Mouse (Mus musculus) urinary bladder, postnatal 10 days (tissue): Measurements from ENCODE around the gene Ubxn10.

Experiments
- DNase-seq: peaks from one replicate; pipeline ENCODE4 v3.0.0; 2022; ENCODE audit warnings: low spot score

Gene Ubxn10

GRCm38 (mm10) chr4:138737031-138737430, at the start of gene Ubxn10:
Gene Ubxn10, minus strand, starts transcription at chr4:138737167.
- no peak for DNase-seq

GRCm38 (mm10) chr4:138786141-138786540, 49.2 kb upstream of the Ubxn10 start:
- no peak for DNase-seq

DNA sequence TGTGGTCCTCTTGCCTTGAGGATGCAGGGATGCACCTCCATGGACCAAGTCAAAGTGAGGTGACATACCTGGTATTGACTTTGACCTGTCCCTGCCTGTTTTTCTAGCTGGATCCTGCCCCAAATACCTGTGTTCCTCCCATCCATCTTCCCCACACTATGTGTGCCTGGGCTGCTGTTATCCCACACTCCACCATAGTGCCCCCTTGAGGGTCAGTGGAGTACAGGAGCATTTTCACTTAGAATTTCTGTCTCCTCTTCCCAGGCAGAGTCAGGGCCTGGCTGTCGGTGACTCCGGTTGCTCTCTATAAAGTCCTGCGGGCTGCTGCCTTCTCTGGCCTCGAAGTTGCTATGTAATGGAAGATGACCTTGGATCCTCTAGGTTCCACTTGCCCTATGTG, 48.8 kb upstream of the Ubxn10 start:
- DNase-seq = no peak

- DNase-seq = no peak
These were observed 45.1 kb upstream of the Ubxn10 start for GRCm38 (mm10) chr4:138782098-138782497.

DNA sequence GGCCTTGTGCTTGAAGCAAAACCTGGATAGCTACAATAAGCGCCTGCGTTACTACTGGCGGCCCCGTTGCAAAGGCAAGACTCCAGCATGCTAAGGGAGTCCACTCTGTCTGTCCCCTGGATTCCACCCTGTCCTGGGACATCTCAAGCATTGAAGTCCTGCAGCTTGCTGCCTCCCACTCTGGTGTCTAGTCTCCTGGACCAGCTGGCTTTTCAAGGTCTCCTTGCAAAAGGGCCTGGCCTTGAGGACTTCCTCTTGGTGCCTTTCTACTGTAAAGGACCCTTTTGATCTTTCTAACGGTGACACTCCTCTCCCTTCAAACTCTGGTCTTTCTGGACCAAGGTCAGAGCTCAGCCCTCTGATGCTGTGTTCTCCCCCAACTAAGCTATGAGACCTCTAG, 43.3 kb upstream of the Ubxn10 start:
- no peak for DNase-seq

DNA sequence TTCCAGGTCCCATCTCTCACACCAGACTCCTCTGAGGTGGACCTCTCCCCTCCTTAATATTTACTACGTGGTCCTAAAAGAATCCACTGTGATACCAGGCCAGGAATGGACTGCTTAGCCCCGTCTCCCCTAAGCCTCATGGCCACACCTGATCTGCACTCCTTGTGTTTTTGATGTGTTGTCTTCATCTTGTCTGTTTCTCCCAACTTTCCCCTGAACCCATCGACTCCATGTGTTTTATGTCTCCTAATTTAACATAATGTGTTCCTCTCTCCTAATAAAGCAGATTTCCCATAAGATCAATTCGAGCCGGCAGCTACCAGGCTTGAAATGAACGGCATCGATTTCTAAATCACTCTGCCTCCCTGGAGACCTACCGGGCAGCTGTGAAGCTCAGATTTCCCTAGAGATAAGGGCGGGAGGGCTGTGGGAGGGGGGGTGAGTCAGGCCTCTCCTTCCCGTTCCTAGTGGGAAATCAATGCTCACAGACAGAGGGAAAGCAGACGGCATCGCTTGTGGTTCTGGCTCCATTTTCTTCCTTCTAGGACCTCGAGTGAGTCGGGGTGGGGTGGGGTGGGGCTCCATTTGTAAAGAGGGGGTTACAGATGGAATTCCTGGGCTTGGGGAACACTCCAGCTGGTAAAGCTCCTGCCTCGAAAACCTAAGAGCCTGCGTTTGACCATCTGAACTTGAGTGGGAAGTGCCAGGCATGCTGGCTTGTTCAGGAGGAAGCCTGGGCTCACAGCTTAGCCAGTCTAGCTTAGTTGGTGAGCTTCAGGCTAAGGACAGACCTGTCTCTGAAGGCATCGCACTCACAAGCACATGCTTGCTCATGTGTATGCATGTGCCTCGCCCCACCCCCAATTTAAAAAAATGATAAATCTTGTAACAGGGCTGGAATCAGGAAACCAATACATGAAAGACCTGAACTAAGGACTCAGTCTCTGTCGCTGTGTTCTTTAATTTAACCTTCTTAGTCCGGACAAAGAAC, 40.7 kb upstream of the Ubxn10 start:
- DNase-seq = no peak

- no peak for DNase-seq
These were observed 38.5 kb upstream of the Ubxn10 start, which contains the start of gene Pla2g2d for GRCm38 (mm10) chr4:138775435-138775834. Gene Pla2g2d, plus strand, starts transcription at chr4:138775735.

DNA sequence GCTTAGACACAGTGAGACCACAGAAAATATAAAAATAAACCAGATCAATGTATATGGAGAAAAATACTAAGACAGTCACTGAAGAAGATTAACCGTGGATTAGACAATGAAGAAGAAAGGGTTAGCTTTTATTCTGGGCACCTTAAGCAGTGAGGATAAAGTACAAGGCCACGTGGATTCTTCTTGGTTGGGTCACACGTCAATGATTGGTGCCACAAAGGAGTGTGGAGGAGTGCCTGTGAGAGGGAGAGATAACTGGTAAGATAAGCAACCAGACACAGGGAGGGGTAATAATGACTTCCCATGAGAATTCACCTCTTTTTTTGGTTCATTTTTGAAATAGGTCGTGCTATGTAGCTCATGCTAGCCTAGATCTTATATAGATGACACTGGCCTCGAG, 35.4 kb upstream of the Ubxn10 start:
- DNase-seq = no peak

- no peak for DNase-seq
These were observed 35.0 kb upstream of the Ubxn10 start for GRCm38 (mm10) chr4:138771970-138772369.

- no peak for DNase-seq
These were observed 25.3 kb upstream of the Ubxn10 start for GRCm38 (mm10) chr4:138762266-138762665.

DNA sequence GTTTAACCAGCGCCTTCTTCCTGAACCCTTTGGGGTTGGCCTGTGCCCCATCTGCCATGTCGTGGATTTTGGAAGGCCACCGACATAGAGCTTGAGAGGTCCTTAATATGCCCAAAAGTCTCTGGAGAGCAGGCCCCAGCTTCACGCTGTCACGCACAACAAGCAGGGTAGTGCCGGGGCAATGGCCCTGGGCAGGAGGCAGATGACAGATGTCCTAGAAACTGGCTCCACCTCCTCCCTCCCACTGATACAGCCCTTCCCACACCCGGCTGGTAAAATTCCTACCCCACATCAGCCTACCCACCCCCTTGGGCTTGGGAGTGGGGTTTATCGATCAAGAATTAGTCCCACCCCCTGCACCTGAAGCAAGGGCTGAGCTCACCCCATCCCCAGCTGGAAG, 20.4 kb upstream of the Ubxn10 start, which contains the start of gene Pla2g2f:
Gene Pla2g2f, minus strand, starts transcription at position 211 of the 400 bp plus-strand sequence.
- no peak for DNase-seq

DNA sequence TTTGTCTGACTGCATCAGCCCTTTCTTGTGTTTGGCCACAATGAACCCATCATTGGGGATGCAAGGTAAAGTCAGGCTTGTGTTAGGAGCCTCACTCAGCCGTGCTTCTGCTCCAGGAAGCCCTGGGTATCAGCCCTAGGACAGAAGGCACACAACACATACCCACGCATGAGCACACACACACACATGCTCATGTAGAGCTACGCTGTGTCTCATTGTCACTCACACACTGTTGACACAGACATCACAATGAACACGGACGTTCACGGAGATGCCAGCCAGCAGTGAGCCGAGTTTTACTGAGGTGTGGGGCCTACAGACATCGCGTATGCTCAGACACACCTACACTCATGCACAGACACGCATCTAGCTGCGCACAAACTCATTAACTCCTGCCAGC, 19.0 kb upstream of the Ubxn10 start:
- no peak for DNase-seq

GRCm38 (mm10) chr4:138755439-138755838, 18.5 kb upstream of the Ubxn10 start:
- no peak for DNase-seq

DNA sequence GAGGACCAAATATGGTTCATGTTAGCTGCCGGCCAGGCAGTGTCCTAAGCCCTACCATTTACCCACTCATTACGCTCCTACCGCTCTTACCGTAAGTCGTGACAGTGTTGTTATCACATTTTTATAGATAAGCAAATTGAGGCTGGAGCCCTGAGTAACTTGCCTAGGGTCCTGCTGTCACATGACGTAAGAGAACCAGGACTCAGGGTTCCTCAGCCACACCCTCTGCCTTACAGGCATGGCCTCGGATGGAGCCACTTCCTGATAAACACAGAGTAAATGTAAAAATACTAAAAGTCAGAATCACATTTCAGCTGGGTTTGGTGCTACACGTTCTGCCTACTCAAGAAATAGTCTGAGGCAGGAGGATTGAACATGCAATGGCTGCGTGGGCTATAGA, 17.5 kb upstream of the Ubxn10 start:
- no peak for DNase-seq

- no peak for DNase-seq
These were observed 16.6 kb upstream of the Ubxn10 start for GRCm38 (mm10) chr4:138753608-138754007.

DNA sequence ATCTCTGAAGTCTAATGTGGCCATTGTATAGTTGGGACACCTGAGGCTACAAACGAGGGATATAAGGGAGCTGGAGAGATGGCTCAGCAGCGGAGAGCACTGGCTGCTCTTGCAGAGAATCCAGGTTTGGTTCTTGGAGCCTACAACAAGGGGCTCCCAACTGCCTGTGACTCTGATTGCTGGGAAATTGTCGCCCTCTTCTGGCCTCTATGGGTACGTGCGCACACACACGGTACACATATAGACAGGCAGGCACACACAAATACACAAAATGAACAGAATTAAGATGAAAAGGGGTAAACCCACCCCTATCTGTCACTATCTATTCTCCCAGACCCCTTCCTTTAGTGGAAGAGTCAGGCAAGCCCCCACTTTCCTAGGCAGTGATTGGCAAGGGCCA, 15.6 kb upstream of the Ubxn10 start:
- no peak for DNase-seq

DNA sequence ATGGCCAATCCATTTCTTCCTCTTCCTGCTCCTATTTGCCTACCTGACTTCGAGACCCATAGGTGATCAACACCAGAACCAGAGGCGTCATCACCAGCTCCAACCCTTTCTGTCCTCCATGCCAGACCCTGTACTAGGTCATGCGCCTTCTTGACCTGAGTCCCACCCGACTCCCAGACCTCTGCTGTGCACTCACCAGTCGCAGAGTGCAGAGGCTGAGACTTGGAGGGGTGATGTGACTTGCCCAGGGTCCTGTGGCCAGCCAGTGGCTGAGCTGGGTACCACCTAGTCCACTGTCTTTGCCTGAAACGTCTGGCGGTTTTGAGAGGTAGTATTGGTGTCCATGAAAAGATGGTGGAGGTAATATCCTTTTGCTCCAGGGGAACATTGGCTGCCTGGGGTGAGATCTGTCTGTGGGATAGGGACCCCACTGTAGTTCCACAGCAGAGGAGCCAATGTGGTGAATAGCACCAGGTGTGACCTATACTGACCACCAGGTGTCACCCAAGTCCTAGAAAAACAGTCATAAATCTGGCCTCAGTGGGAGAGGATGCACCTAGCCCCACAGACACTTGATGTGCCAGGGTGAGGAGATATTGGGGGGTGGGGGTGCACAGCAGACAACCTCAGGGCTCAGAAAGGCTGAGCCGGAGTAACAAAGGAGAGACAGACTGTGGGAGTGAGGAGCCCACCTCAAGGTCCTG, 11.6 kb upstream of the Ubxn10 start:
- DNase-seq = no peak

GRCm38 (mm10) chr4:138747851-138748250, 10.9 kb upstream of the Ubxn10 start:
- DNase-seq = no peak

- no peak for DNase-seq
These were observed 9.9 kb upstream of the Ubxn10 start for GRCm38 (mm10) chr4:138746866-138747265.

GRCm38 (mm10) chr4:138745884-138746283, 8.9 kb upstream of the Ubxn10 start:
- no peak for DNase-seq

DNA sequence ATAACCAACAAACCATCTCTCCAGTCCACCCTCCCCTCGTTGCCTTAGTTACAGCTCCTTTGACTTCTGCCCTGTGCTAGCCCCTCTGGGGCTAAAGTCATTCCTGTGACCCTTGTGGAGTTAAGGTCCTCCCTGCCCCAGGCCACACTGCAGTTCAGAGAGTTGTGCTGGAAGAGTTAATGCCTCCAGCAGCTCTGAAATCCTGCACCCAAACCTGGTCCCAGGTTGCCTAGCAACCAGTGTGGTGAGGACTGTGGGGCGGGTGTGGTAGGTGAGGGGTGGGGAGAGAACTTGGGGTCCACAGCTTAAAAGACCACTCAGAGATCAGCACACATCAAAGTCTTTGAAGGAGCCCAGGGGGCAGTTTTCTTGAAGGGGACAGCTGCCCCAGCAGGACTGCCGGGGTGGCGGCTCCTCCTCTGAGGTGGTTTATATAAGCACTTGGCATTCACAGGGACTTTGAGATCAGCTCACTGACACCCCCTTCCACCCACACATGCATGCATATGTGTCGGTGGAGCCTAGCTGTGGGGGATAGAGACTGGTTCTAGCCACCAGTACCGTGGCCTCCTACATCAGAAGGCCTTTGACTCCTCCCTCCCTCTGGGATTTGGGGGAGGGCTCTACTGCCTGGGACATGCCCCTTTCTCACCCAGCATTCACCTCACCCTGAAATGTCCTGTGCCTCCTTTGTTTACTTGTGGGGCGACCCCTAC, 2.3 kb upstream of the Ubxn10 start:
- no peak for DNase-seq

GRCm38 (mm10) chr4:138734863-138735262, 2.1 kb downstream of the Ubxn10 start:
- no peak for DNase-seq
